Mouse (Mus musculus) CD4-positive, CD25-positive, alpha-beta regulatory T cell (primary cell): ENCODE data around the gene Jchain. TPM values are rescaled to one million over a fixed set of nuclear protein-coding genes. Genes with fewer than 3 reads are reported as not detected.

Source experiments
- polyA plus RNA-seq: library from polyadenylated mRNA; unstranded; fragments of 100-300 nt; shearing (Covaris generic); gene quantifications from one replicate; pipeline ENCODE4 v1.2.1, GENCODE M21; 2017

The Jchain gene
- 1.2 TPM for polyA plus RNA-seq

DNA sequence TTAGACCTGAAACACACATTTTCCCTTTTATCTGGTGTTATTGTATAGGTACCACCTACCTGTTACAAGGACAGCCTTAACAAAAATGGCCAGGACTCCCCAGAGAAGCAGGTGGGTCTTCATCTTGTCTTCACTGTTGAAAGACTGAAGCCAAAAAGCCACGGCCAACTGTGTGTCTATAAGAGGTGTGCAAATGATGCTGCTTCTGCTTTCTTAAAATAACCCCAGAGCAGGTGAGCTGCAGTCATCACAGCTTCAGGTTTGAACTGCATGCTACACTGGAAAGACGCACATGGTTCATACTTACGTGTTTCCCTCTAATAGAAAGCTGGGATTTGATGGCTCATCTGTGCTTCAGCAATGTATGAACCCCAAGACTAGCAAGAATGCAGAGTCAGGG is at the start of gene Jchain:
TSS of gene Jchain (minus strand) at position 235 of the 400 bp plus-strand sequence.

DNA sequence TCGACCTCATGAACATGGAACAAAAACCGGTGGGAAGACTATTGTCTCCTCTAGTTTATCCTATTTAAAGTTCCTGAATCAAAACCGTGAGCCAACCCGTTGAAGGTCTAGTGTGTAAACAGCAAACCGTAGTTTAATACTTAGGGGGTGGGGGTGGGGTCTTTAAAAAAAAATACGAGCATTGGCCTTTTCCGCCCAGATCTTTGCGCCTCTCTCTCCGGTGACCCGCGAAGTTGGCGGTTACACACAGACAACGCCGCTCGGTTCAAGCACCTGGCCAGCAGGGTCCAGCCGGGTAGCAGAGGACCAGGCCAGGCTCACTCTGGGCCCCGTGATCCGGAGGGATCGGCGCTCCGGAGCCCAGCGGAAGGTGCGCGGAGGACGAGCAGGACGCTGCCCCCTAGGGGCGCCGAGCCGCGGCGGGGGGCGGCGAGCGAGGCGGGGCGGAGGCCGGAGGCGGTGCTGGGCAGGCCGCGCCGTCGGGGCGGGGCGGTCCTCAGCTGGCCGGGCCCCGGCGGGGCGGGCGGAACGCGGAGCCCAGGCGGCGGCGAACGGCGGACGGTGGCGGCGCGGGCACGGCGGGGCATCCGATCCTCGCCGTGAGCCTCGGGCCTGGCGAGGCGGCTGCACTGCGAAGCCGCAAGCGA is 36.9 kb upstream of the Jchain start, which contains the start of gene Rufy3:
TSS of gene Rufy3 (plus strand) at position 540 of the 647 bp plus-strand sequence.

DNA sequence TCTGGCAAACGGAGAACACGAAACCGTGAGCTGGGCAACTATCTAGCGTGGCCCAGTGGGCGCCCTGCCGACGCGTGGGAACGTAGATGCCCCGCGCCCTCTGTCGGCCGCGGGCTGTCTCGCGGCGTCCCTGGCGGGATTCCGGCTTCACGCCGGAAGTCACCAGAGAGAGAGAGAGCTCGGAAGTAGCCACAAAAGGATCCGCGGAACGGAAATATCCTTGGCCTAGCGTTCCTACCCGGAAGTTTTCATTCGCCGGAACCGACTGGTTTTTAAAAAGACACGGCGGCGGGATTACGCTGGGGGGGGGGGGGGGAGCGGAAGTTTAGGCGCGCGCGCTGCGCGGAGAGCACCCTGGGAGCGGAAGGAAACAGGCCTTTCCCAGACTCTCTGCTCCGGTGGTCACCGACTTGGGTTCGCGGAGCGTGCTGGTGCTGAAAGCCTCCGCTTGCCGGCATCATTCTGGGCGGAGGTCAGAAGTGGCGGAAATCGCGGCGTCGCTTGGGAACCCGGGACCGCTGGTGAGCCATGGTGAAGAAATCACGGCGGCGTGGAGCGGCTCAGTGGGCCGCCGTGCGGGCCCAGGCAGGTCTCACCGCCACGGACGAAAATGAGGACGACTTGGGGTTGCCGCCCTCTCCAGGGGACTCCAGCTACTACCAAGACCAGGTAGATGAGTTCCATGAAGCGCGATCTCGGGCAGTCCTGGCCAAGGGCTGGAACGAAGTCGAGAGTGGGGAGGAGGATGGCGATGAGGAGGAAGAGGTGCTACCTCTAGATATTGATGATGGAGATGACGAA is 26.6 kb upstream of the Jchain start, which contains the start of gene Utp3:
TSS of gene Utp3 (plus strand) at position 377 of the 801 bp plus-strand sequence.

DNA sequence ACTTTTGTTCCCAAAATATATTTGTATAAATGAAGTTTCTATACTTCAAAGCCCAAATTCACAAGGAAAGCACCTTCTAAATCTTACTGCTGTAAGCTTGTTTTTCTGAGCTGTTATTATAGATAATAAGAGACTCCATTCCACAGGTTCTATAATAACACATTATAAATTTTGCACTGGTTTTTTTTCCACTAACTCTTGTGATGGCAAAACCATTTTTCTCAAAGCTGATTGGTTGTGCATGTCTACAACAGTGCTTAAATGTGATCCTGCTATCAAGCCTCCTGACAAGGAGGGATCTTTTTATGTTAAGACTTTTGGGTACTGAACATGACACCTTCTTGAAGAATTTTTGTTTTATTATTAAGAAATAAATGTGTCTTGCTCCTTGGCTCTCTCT is 40.0 kb downstream of the Jchain start, which contains the start of gene Enam:
TSS of gene Enam (plus strand) at position 301 of the 400 bp plus-strand sequence.

Other genes with a start within 250 kb of the Jchain start
- gene Prol1, start 210.6 kb downstream of the Jchain start, polyA plus RNA-seq: not detected
- gene Amtn, start 151.8 kb downstream of the Jchain start, polyA plus RNA-seq: not detected
- gene Ambn, start 71.9 kb downstream of the Jchain start, polyA plus RNA-seq: not detected
- not detected for gene Enam, start 39.9 kb downstream of the Jchain start, polyA plus RNA-seq
- gene Utp3, start 26.6 kb upstream of the Jchain start, polyA plus RNA-seq: 96.1 TPM
- 10.1 TPM for gene Rufy3, start 37.1 kb upstream of the Jchain start, polyA plus RNA-seq
- gene Grsf1, start 148.3 kb upstream of the Jchain start, polyA plus RNA-seq: 54.3 TPM
- gene Mob1b, start 193.0 kb upstream of the Jchain start, polyA plus RNA-seq: 11.5 TPM
- gene Dck, start 237.1 kb upstream of the Jchain start, polyA plus RNA-seq: 62.5 TPM